In genomic region chr17:26602371-26602885, GRCm38 (mm10) we compare ENCODE assay signal across 7 mouse cellular contexts. TPM values are rescaled to one million over a fixed set of nuclear protein-coding genes. Genes with fewer than 3 reads are reported as not detected.
DNase-seq lines count a peak whose midpoint lies in the region; ATAC-seq lines count a peak whose summit lies in the region.

No protein-coding gene starts in this region.

- peak; percentile 78 for DNase-seq in urinary bladder, postnatal 25 days (ENCODE audit: low spot score)
- no peak for DNase-seq in urinary bladder, adult 2 months (ENCODE audit: low spot score)
- peak; percentile 30 for DNase-seq in embryonic facial prominence, embryonic 14.5 days (ENCODE audit: low spot score)
- no peak for DNase-seq in liver, embryonic 11.5 days (ENCODE audit: low spot score)
- peak; percentile 65 for DNase-seq in testis, postnatal 10 days (ENCODE audit: low spot score)
- DNase-seq in c-Kit-positive CD71-positive TER-119-positive erythroid progenitor cells, embryonic 14.5 days (ENCODE audit: low spot score) = no peak

- H3K36me3 ChIP-seq in embryonic facial prominence, embryonic 14.5 days (ENCODE audit: control insufficient read depth, insufficient read depth, low read length) = 0 out of 2 replicates have a peak, but pooled peaks cover 12% of the 10 kb centered on the region
- H3K36me3 ChIP-seq in hindbrain, embryonic 13.5 days = peaks cover 17% of the 10 kb centered on the region; the same call in 1 of the 2 replicates
- H3K36me3 ChIP-seq in liver, embryonic 11.5 days (ENCODE audit: control insufficient read depth, insufficient read depth, low read length) = no peaks in the 10 kb centered on the region; the same call in 1 of the 2 replicates

- no peak overlapping the region for H3K9ac ChIP-seq in embryonic facial prominence, embryonic 14.5 days (ENCODE audit: low read depth, low read length)
- H3K9ac ChIP-seq in hindbrain, embryonic 13.5 days = peak overlapping the region; percentile 35; the same call in 1 of the 2 replicates
- H3K9ac ChIP-seq in liver, embryonic 11.5 days (ENCODE audit: low read depth, low read length) = no peak overlapping the region

- no peak overlapping the region for H3K4me3 ChIP-seq in embryonic facial prominence, embryonic 14.5 days (ENCODE audit: low read depth, low read length)
- no peak overlapping the region for H3K4me3 ChIP-seq in hindbrain, embryonic 13.5 days
- no peak overlapping the region for H3K4me3 ChIP-seq in liver, embryonic 11.5 days (ENCODE audit: low read depth, low read length)

- WGBS in embryonic facial prominence, embryonic 14.5 days = 57% methylated on average over 12 of the region's 12 CpGs
- WGBS in hindbrain, embryonic 13.5 days = 75% methylated on average over 12 of the region's 12 CpGs
- 79% methylated on average over 12 of the region's 12 CpGs for WGBS in liver, embryonic 11.5 days

- H3K27me3 ChIP-seq in embryonic facial prominence, embryonic 14.5 days (replicated peaks; ENCODE audit: control insufficient read depth, insufficient read depth, low read length) = no peaks in the 10 kb centered on the region
- no peaks in the 10 kb centered on the region for H3K27me3 ChIP-seq in hindbrain, embryonic 13.5 days
- H3K27me3 ChIP-seq in liver, embryonic 11.5 days (replicated peaks; ENCODE audit: control insufficient read depth, insufficient read depth, low read length) = no peaks in the 10 kb centered on the region

- peak; percentile 19; the same call in 1 of the 2 replicates for ATAC-seq in embryonic facial prominence, embryonic 14.5 days (ENCODE audit: low read depth)
- ATAC-seq in hindbrain, embryonic 13.5 days (ENCODE audit: low FRiP score) = peak; percentile 32; the same call in 1 of the 2 replicates
- ATAC-seq in liver, embryonic 11.5 days (replicated peaks; ENCODE audit: low FRiP score) = 0 out of 2 replicates have a peak, but pooled peaks have one; percentile 20

- H3K4me1 ChIP-seq in embryonic facial prominence, embryonic 14.5 days (ENCODE audit: control insufficient read depth, insufficient read depth, low read length) = peaks cover 15% of the 10 kb centered on the region
- H3K4me1 ChIP-seq in hindbrain, embryonic 13.5 days (replicated peaks) = peaks cover 37% of the 10 kb centered on the region
- peaks cover 17% of the 10 kb centered on the region for H3K4me1 ChIP-seq in liver, embryonic 11.5 days (replicated peaks; ENCODE audit: control insufficient read depth, insufficient read depth, low read length)

- H3K9me3 ChIP-seq in embryonic facial prominence, embryonic 14.5 days (ENCODE audit: control insufficient read depth, low read length) = no peaks in the 10 kb centered on the region
- no peaks in the 10 kb centered on the region for H3K9me3 ChIP-seq in hindbrain, embryonic 13.5 days
- H3K9me3 ChIP-seq in liver, embryonic 11.5 days (ENCODE audit: control insufficient read depth, low read length) = no peaks in the 10 kb centered on the region

- H3K4me2 ChIP-seq in embryonic facial prominence, embryonic 14.5 days (ENCODE audit: low read depth, low read length) = no peak overlapping the region
- no peak overlapping the region for H3K4me2 ChIP-seq in hindbrain, embryonic 13.5 days
- H3K4me2 ChIP-seq in liver, embryonic 11.5 days = no peak overlapping the region

- 0 out of 2 replicates have a peak overlapping the region, but pooled peaks have one; percentile 21 for H3K27ac ChIP-seq in embryonic facial prominence, embryonic 14.5 days (replicated peaks; ENCODE audit: low read depth, low read length)
- peak overlapping the region; percentile 79 for H3K27ac ChIP-seq in hindbrain, embryonic 13.5 days
- H3K27ac ChIP-seq in liver, embryonic 11.5 days (ENCODE audit: low read depth, low read length) = peak overlapping the region; percentile 10; the same call in 1 of the 2 replicates

RNA-seq across cellular contexts. Expression of gene Dusp1, which starts 40.5 kb away (rescaled TPM):
- 67.4 and 75.0 TPM in 2 replicates for polyA plus RNA-seq in urinary bladder, adult 2 months (2012; rRNA removed)
- polyA plus RNA-seq in embryonic facial prominence, embryonic 14.5 days (2014; fragmentation: Nextera tagmentation; extraction: Ambion mirVana) = 25.4 and 27.3 TPM in 2 replicates
- polyA plus RNA-seq in hindbrain, embryonic 13.5 days (2015; fragmentation: Nextera tagmentation; extraction: Ambion mirVana) = 34.5 and 35.5 TPM in 2 replicates
- 18.6 and 22.7 TPM in 2 replicates for polyA plus RNA-seq in liver, embryonic 11.5 days (2014; fragmentation: Nextera tagmentation; extraction: Ambion mirVana)

RNA-seq across cellular contexts. Expression of gene Ergic1, which starts 41.1 kb away (rescaled TPM):
- polyA plus RNA-seq in urinary bladder, adult 2 months (2012; rRNA removed) = 152 and 155 TPM in 2 replicates
- polyA plus RNA-seq in embryonic facial prominence, embryonic 14.5 days (2014; fragmentation: Nextera tagmentation; extraction: Ambion mirVana) = 149 and 164 TPM in 2 replicates
- polyA plus RNA-seq in hindbrain, embryonic 13.5 days (2015; fragmentation: Nextera tagmentation; extraction: Ambion mirVana) = 86.8 and 90.1 TPM in 2 replicates
- polyA plus RNA-seq in liver, embryonic 11.5 days (2014; fragmentation: Nextera tagmentation; extraction: Ambion mirVana) = 89.5 and 96.1 TPM in 2 replicates

Comparison
In these comparisons a context has a peak if more than half of its experiments do, and no peak if none do; other contexts are left out.
1. DNase-seq: peak in urinary bladder, postnatal 25 days (single experiment), embryonic facial prominence, embryonic 14.5 days (single experiment) and testis, postnatal 10 days (single experiment); none in urinary bladder, adult 2 months (single experiment), liver, embryonic 11.5 days (single experiment) and c-Kit-positive CD71-positive TER-119-positive erythroid progenitor cells, embryonic 14.5 days (single experiment).
2. H3K27ac ChIP-seq: peak in every context shown above with its lines; median percentile 79 in hindbrain, embryonic 13.5 days; 21 in embryonic facial prominence, embryonic 14.5 days; 10 in liver, embryonic 11.5 days.
3. Peak in every context shown above with its lines, with median percentiles within 50 percentile points of each other: ATAC-seq.